Mouse (Mus musculus): ENCODE measurements around the gene Stil. TPM values are rescaled to one million over a fixed set of nuclear protein-coding genes. Genes with fewer than 3 reads are reported as not detected.

Gene Stil
- total RNA-seq, 2 experiments from 2014 or later: 0.20 to 0.23 TPM

GRCm38 (mm10) chr4:115051245-115051644, 51.3 kb downstream of the Stil start:
- DNase-seq: no peak

GRCm38 (mm10) chr4:115052343-115053005, 52.5 kb downstream of the Stil start:
- DNase-seq: peak; percentile 78 to 88

DNA sequence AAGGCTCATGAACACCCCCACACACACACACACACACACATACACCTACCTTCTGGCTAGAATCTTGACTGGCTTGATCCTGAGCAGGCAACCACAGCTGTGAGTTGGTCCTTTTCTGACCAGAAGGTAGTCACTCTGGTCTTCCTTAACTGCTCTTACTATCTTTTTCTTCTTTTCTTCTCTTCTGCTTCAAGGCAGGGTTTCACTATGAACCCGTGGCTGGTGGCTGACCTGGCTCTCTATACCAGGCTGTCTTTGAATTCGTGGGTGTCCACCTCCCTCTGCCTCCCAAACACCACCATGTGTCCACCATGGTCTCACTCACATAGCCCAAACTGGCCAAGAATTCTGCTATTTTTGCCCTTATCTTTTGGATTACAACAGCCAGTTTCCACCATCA, 55.1 kb downstream of the Stil start:
- DNase-seq: no peak

GRCm38 (mm10) chr4:115055691-115056090, 55.7 kb downstream of the Stil start:
- DNase-seq: no peak

DNA sequence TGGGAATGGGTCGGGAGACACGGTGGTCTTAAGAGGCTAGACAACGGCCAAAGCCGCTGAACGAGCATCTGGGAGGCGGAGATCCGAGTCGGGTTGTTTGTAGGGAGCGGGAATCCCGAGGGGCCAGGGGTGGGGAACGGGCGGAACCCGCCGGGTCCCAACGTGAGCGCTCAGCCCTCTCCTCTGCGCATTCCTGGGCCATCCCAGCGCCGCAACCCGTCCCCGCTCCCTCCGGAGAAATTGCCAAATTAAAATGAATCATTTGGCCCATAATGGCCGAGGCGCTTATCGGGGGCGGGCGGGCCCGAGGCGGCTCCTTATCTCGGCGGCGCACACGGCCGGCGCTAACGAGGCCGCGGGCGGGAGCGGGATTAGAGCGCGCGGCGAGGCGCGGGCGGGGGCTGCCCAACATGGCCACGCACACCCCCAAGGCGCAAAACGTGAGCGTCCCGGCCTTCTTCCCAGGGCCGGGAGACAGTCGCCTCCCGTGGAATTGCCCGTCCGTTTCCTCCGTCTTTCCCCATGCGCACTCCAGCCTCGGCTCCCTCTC, 56.5 kb downstream of the Stil start, which contains the start of gene Tal1:
Gene Tal1 (plus strand): TSS at position 56 of the 550 bp plus-strand sequence.
- DNase-seq: peak in 1 of 2 experiments; percentile 69

- peak; percentile 82 to 85 for DNase-seq
Measured at GRCm38 (mm10) chr4:115056921-115057673, 57.1 kb downstream of the Stil start.

DNA sequence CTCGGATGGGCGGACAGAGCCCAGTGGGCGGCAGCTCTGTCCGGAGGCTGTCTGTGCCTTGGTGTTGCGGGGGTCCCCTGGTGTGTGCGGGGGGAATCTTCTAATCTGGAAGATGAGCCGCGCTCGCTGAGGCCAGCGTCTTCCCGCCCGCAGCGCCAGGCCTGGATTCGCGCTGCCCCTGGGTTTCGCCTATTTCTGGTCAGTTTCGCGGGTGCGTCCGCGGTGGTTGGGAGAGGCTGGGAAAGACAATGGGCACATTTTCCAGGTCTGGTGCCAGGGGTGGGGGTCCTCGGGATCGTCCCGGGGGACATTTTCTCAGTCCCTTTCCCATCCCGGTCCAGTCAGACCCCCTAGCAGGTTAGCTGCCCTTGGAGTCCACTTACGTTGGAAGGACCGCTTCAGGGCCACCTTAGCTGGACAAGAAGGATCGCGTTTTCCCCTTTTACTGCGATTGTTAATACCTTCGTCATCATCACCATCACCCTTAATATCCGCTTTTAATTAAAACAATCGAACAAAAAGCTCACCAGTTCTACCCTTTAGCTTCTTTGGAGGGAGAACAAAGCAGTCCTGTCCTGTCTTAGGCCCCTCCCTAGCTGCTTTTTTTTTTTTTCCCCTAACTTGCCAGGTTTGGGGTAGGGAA, 57.8 kb downstream of the Stil start:
- peak; percentile 19 to 59 for DNase-seq

DNA sequence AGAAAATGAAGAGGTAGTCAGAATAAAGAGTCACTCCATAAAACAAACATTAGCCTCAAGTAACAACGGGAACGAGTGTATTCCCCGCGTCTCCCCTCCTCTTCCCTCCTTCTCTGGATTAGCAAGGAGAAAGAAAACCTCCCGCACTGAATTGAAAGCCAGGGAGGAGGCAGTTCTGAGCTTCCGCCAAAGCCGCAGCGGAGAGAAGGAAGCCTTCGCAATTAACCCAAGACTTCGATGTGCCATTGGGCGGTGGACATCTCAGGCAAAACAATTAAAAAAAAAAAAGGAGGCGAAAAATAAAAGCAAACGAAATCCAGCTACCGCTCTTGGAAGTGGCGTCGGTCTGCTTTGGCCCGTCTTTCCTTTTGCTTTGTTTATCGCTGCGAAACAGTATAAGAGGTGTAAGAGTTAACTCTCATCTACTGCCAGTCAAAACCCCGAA, 58.4 kb downstream of the Stil start:
- DNase-seq: peak; percentile 61 to 67

DNA sequence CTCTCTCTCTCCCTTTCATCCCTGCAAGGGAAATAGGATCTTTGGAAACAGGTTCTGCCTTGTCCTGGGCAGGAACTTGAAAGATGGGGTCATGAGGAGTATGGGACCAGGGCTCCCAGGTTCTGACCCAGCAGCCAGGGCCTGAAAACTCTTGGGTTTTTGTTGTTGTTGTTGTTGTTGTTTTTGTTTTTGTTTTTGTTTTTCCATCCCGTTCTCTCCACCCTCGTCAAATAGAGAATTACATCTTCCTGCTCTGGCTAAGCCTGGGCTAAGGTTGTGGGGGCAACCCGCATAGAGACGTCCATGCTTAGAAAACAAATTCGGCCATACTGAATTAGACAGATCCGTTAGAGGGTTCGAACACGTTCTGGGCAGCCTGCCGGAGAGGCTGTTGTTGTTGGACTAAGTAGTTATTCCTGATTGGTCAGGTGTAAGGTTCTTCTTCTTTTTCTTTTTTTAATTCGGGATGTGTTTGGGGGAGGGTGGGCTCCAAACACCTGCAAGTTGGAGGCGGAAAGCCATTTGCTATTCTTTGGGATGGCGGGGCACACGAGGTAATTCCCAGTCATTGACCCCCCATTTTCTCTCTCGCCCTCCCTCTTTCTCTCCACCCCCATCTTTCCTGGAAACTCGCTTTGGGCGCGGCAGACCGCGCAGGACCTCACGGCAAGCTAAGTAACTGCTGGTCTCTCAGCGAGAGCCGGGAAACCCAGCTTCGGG, 59.1 kb downstream of the Stil start:
- peak; percentile 43 to 58 for DNase-seq

- DNase-seq: peak; percentile 55 to 59
Measured at GRCm38 (mm10) chr4:115059871-115060270, 59.9 kb downstream of the Stil start.

DNA sequence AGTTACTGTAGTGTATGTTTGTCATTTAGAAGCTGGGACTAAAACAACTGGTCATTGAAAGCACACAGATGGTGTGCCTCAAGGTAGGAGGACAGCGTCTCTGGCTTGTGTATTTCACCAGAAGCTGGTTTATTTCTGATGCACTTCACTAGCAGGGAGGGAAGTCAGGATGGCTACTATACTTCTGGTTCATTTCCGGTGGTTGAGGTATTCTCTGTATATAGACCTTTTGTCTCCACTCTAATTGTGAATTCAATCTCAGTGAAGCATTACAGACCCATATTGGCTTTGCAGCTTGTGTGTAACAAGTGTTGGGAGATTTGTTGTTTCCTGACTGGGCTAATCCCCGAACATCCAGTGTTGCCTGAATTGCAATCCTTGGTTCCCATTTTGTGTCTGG, 60.8 kb downstream of the Stil start:
- DNase-seq: no peak

- peak in 1 of 2 experiments; percentile 34 for DNase-seq
Measured at GRCm38 (mm10) chr4:115062540-115062874, 62.5 kb downstream of the Stil start.

DNA sequence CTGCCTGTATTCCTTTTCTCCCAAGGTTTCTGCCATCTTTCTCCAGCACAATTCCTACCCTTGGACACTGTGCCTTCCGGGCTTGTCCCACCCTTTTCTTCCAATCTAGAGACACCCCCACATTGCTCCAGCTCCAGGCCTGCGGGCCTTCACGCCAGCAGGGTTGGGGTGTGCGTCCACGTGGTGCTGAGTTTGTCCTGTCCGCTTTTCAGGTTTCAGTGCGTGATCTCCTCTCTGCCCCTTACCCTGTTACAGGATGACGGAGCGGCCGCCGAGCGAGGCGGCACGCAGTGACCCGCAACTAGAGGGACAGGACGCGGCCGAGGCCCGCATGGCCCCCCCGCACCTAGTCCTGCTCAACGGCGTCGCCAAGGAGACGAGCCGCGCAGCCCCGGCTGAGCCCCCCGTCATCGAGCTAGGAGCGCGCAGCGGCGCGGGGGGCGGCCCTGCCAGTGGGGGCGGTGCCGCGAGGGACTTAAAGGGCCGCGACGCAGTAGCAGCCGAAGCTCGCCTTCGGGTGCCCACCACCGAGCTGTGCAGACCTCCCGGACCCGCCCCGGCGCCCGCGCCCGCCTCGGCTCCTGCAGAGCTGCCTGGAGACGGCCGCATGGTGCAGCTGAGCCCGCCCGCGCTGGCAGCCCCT, 63.0 kb downstream of the Stil start:
- DNase-seq: peak in 1 of 2 experiments; percentile 31

DNA sequence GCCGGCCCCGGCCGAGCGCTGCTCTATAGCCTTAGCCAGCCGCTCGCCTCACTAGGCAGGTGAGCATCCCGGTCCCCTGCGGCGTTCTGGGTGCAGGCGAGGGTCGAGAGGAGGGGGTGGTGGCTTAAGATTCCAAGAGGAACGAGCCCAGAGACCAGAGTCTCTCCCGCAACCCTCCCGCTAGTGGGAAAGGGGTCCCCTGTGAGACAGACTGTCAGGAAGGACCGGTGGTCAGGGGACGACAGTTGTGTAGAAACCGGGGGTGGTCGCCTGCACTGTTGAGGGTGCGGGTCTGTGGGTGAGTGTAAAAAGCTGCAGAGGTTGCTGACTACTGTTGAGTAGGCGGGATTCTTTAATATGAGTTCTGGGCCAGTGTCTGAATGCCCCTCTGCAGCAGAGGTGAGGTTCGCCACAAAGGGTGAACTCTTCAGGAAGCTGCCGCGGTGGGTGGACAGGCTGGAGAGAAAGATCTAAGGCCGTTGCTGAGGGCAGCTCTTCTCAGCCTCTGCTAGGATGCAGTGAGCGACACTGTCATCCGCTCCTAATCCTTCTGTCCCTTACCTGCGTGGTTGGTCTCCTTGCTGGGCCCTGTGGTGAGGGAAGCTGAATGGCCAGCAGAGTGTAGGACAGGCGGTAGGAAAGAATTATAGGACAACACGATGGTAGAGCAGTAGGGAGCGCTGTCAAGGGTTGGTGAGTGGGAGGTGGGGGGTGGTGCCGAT, 63.7 kb downstream of the Stil start:
- no peak for DNase-seq

DNA sequence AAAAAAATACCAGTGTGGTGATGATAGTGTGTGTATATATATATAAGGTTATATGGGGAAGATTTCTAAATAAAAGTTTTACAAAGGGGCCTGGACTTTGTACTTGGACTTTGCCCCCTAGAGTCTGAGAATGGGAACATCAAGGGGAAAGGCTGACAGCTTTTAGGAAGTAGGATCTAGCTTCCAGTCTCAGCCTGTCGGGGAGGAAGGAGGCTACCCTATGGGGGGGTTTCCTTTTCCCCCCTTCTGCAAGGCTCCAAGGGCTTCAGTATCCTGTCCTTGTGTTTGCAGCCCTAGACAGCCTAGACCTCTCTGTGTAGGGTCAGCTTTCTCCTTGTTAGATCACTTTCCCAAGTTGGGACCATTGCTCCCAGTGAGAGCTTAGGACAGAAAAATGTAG, 71.7 kb downstream of the Stil start:
- no peak for DNase-seq

GRCm38 (mm10) chr4:115074789-115075188, 74.8 kb downstream of the Stil start:
- no peak for DNase-seq

DNA sequence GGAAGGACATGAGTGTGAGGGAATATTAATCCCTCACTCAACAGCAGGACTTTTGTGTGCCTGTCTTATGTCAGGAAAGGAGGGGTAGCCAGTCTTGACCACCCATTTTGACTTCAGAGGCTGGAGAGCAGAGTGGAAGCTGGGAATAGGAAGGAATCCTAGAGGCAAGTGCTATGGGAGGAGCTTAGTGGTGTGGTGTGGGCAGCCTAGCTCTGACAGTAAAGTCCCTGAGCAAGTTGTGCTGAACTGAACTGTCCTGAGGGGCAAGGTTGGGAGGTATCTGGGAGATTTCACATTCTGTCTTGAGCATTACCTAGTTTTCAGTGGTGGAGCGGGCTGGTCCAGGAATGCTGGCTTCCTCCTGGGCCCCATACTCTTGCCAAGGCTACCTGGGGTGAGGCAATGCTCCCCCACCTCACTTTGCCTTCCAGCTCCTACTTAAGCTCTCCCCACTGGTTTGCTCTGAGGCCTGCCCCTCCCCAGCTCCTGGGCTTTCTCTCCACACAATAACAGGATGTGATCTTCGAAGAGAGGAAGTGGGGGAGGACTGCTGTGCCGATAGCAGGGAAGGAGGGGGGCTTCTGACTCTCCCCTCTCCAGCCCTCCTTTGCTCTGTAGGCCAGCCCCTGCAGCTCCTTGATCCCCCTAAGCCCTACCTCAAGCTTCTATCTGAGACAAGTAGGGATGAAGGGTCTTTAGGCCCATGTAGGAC, 75.4 kb downstream of the Stil start:
- peak; percentile 32 to 69 for DNase-seq

DNA sequence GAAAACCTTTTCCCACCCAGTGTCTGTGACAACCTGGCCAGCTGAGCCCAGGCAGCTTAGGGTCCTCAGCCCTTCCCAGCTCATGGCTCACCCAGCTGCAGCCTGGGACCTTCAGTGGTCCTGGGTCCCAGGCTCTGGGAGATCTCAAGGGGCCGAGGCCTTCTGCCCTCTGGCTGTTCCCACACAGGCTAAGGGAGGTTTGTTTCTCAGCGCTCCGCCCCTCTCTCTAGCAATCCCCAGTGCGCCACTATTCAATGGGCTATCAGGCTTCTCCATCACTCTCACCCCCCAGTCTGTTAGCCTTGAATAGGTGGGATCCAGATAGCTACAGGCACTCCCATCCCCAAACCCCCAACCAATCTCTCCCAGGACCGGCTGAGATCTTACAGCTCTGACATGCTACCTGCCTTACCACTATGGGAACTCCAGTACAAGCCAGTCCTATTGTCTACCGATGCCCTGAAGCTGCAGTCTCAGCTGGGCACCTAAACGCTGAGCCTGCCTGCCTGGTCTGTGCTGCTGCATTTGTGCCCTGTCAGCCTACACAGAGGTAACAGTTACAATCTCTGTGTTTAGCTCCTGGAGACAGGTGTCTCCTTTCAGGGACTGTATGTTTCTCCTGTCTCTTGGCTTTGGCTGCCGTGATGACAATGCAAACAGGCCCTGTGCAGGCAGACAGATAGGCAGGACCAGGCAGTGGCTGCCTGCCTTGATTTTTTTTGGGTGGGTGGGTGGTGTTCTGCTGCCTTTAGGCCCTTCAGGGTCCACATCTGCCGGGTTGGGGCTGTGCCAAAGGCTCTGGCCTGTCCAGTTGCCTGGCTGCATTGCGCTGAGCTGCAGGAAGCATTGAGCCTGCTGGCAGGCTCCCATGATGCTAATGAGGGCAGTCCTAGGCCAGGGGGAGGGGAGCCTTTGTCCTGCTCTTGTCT, 79.2 kb downstream of the Stil start:
- peak in 1 of 2 experiments; percentile 42 for DNase-seq

DNA sequence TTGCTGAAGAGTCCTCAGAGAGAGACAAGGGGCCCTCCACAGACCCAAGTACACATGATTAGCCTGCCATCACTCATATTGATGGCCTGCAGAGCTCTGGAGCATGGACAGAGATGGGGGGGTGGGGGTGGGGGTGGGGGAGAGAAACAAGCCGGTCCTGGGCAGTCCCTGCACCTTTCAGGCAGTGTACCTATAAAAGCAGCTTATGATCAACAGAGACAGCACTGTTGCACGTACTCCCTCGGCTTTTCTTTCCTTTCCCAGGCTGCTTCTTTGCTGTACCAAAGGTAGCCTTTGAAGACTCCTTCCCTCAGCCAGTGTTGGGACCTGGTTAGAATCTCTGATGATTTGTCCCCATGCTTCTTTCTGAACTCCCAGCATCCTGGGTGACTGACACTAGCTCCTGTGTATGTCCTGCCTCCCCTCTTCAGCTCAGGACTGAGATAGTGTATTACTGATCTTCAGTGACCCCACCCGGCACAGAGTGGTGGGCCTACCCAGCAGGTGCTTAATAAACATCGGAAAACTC, 79.9 kb downstream of the Stil start:
- DNase-seq: no peak

Data from heart, adult 18-20 months (tissue).